In genomic region chr13:6636520-6636919, GRCm38 (mm10) we compare ENCODE assay signal across 1 mouse cellular context.
TF ChIP-seq lines count a peak whose summit lies in the region.

No protein-coding gene starts in this region.

TF ChIP-seq in CH12.LX, 34 proteins besides CTCF, POLR2A, EP300 and RAD21 (continued from another document):
- TF ChIP-seq CHD2 (IDR thresholded peaks at IDR 0.05; ENCODE audit: low read length) (peak; percentile 51; the same call in 1 of the 2 replicates), NELFE (IDR thresholded peaks at IDR 0.05; ENCODE audit: low read depth, low read length) (peak; percentile 55)
